Mouse (Mus musculus): ENCODE measurements around the gene Rnf151.

Rnf151 gene

DNA sequence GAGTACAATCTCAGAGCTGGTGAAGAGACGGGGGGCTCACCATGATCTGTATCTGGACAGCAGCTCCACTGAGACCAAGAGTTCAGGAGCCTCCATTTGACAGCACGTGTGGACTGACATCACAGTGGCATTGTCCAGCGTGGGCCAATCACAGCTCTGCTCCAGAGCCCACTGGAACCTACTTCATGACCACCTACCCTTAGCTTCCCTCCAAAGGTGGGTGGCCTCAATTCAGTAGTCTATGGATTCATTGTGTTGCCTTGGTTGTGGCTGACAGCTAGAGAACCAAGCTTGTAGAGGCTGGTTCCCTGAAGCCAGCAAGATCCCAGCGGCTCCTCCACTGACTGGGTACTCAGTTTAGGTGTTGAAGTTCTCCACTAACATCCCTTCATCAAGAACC, at the start of gene Rnf151, which contains the start of gene Rps2:
Gene Rnf151 (minus strand): TSS at position 121 of the 400 bp plus-strand sequence.
Gene Rps2 (plus strand): TSS at position 174 of the 400 bp plus-strand sequence.
- DNase-seq (ENCODE audit: low read depth, low spot score): no peak

DNA sequence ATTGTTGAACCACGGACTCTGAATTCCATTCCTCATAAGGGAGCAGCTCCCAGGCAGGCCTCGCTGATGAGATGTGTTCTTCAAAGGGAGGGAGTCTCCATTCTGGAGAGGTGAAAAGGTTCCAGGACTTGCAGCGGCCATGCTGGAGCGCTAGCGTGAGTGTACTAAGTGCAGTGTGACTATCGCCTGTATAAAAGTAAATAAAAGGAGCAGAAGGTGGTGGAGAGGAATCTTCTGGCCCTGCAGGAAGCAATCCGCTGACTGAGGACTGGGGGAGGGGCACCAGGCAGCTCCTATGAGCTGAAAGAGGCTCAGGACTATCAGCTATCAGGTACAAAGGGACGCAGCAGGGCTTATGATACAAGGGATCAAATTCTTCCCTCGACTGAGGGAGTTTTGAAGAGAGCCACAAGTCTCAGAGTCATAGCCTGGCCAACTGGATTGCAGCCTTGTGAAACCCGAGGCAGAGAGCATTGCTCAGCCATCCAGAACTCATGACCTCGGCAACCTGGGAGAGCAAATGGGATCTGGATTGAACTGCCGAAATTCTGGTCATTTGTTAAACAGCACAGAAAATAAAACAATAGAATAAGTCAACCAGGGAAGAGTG, 48.5 kb upstream of the Rnf151 start:
- DNase-seq (ENCODE audit: low read depth, low spot score): no peak

DNA sequence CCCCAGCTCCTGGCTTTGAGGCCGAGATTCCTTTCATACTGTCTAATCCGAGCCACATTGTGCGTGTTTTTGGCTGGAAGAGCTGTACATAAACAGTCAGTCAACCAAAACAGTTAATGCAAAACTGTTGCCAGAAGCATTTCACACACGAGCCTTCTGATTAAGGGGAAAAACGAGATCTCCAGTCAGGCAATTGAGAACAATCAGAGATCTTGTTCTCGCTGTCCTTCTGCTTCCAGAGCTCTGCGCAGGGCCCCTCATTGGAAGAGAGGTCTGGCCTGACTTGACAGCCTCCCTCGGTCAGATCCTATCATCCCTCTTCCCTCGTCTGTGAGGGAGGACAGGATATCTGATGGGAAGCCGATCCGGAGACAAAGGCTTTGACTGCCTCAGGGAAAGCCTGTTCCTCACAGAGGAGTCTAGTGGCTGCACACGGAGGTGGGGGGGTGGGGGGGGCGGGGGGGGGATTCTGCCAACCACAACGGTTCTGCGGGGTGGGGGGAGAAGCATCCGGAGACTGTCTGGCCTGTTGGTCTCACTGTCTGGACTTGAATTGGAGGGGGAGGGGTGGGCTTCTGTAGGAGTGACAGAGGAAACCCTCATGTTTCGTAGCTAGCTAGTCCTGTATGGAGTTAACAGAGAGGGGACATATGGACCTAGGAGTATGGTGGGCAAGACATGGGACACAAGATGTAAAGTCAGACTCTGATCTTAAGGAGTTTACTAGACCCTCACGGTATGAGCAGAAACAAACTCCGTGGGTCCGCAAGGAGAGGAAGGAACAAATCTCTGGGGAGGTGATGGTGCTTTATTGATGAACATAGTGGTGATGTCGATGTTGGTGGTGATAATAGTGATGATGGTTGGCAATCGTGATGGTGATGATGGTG, 47.4 kb upstream of the Rnf151 start:
- DNase-seq (ENCODE audit: low read depth, low spot score): no peak

DNA sequence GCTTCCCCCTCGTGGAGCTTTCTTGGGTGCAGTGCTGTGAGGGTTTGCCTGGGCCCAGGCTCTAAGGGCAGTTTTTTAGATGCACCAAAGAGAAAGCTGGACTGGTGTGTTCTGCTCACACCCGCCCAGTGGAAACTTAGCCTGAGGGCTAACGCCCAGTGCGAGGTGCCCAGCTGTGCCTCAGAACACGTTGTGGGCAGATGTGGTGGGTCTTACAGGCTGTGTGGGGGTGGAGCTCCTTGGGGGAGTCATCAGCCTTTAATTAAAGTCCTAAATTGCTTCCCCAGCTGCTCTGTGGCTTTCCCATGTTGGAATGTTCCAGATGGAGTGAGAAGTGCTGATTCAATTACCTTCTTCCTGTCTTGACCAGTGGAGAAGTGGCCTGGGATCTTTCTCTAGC, 43.3 kb upstream of the Rnf151 start:
- no peak for DNase-seq (ENCODE audit: low read depth, low spot score)

DNA sequence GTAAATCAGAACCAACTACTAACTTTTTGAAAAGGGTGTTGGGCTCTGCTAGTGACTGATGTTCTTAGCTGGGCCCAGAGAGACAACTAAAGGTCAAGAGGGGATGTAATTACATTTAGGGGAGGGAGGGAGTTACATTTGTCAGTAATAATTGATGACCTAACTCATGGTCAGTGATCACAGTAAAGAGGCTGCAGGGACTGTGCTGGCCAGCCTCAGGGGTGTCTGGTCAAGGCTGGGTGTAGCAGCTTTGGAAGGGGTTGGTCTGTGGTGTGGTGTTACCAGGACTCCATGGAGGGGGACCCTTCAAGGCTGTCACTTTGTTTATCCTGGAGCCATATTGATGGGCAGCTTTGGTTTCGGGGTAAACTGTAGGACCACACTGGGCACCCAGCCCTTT, 39.5 kb upstream of the Rnf151 start:
- DNase-seq (ENCODE audit: low read depth, low spot score): no peak

DNA sequence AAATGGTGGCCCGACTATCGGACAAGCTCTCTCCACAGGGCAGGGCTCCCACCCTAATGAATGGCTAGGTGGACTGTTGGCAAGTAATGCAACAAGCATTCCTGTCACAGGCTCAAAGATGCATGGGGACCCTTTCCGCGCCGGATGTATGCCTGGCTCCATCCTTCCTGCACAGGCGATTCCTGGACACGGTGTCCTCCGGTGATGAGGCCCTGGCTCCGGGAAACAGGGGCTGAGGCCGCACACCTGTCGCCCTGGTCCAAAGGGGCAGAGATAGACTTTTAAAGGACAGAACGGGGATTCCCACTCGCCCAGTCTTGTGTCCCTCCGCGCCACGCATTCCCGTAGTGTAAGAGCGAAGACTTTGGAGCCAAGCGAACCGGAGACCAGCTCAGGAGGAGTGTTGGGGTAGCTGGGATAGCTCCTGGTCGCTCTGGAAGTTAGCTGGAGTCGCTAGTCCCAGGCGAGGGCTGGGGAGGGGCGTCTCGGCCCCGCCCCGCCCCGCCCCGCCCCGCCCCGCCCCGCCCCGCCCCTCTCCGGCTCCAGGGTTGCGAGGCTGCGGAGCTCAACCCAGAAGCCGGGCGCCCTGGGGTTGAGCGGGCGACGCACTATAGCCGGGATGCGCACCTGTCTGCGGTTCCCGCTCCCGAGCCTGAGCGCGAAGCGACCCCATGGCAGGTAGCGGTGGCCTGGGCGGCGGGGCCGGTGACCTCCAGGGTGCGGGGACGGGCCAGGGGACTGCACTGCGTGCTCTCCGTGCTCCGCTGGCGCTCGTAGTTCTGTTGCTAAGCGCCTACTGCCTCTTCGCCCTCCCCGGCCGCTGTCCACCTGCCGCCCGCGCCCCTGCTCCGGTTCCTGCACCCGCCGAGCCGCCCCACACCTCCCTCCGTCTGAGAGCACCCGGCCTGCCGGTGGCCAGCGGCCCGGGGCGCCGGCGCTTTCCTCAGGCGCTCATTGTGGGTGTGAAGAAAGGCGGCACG, 34.8 kb upstream of the Rnf151 start, which contains the start of gene Hs3st6:
Gene Hs3st6 (plus strand): TSS at position 574 of the 980 bp plus-strand sequence.
- peak; percentile 56 for DNase-seq (ENCODE audit: low read depth, low spot score)

DNA sequence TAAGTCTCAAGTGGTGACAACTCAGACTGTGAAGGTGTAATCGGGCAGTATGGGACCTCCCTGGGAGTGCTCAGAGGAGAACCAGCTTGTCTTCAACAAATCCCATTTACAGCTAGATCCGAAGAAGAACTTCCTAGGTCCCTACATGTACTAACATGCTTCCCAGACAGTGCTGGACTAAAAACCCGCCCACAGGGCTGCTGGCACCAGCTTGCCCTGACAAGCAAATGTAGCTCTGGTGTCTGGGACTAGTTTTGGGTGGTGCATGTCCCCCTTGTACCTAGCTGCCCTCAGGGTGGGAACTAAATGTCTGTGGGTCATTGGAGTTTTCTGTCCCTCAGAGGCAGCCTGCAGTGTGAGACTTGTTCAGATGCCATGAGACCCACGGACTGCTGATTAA, 33.7 kb upstream of the Rnf151 start:
- DNase-seq (ENCODE audit: low read depth, low spot score): no peak

DNA sequence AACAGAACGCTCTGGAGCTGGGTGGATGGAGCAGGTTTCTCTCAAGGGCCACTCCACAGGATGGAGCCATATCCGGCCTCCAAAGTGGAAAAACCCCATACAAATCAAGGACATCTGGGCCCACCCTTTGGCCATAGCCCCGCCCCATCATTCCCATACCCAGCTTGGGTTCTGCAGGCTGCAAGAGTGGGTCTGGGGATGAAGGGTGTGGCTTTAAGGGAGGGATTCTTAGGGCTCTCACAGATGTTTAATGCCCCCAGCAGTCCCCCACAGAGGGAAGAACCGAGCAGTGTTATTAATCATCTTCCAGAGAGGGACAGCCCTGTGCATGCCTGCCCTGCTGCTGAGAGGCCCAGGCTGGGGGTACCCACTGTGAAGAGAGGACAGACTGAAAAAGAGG, 29.1 kb upstream of the Rnf151 start:
- no peak for DNase-seq (ENCODE audit: low read depth, low spot score)

DNA sequence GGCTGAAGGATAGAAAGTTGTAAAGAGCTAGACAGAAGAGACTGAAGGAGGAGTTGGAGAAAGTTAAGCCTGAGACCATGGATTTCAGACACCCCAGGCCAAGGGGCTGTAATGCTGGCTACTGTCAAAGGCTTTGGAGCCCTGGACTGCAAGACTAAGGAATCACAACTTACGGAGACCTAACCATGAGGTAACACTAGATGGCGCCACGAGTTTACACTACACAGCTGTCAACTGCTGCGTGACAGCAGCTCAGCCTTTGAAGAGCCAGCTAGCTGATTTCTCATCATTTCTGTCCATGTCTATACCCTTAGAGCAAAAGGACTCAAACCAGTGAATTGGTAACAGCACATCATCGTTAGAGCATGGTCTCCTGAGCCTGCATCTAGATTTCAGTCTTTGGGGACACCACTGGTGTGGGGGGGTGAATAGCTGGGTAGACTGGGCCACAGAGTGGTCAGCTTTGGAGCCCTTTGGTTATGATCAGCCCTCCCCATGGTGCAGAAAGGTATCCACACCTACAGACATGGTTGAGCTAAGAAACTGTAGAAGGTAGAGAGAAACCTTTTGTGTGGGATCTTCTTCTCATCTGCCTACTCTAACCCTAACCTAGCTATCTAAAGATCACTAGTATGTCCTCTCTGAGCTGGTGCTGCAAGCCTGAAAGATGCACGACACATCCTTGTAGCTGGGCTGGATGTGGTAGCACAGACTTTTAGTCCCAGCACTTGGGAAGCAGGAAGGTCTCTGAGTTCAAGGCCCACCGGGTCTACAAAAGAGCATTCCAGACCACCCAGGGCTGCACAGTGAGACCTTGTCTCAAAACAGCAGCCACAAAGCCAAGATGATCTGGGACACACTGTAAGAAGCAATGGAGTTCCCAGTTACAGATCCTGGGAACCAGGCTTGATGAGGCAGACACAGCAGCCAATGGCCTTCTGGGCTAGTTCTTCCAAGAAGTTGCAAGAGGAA, 27.9 kb upstream of the Rnf151 start:
- peak; percentile 86 for DNase-seq (ENCODE audit: low read depth, low spot score)

DNA sequence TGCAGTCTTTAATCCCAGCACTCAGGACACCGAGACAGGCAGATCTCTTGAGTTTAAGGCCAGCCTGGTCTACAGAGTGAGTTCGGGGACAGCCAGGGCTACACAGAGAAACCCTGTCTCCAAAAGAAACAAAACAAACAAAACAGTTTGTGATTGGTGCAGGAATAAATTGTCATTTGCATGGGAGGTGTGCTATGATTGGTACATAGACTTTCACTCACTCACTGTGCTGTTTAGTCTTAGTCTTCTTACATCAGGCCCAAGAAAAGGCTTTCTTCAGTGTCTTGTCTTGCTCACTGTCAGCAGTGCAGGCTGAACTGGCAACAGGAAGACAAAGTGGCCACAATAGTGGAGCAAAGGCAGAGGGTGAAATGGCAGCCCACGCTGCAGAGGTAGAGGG, 26.5 kb upstream of the Rnf151 start:
- DNase-seq (ENCODE audit: low read depth, low spot score): no peak

DNA sequence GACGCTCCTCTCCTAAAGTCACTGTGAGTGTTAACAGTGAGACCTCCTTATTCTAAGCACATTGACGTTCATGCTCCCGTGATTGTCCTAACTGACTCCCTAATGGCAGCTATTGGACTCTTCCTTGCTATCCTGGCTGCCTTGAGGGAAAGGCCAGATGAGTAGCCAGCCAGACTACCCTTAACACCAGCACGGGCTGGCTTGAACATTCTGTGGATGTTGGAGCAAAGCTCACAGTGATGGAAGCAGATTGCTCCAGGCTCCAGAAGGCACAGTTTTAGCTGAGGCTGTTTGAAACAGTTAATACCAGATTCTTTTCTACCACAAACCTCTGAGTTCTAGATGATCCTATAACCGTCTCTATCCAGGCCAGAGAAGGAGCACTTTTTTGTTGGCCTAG, 26.0 kb upstream of the Rnf151 start:
- DNase-seq (ENCODE audit: low read depth, low spot score): no peak

DNA sequence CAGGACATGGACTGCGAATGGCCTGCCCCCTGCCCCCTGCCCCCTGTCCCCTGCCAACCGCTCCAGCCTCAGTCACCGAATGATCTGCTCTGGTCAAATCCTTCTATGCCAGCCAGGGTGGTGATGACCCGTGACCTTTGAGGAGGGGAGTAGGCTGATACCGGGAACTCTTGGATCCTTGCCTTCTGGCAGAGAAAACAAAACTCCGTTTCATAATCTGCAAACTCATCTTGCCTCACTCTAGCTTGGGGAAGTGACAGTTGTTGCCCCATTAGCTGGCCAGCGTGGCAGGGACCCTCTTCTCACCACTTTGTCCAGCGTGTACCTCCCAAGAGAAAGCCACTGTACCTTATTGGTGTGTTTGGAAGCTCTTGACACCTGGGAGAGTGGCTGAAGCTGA, 24.4 kb upstream of the Rnf151 start:
- DNase-seq (ENCODE audit: low read depth, low spot score): no peak

DNA sequence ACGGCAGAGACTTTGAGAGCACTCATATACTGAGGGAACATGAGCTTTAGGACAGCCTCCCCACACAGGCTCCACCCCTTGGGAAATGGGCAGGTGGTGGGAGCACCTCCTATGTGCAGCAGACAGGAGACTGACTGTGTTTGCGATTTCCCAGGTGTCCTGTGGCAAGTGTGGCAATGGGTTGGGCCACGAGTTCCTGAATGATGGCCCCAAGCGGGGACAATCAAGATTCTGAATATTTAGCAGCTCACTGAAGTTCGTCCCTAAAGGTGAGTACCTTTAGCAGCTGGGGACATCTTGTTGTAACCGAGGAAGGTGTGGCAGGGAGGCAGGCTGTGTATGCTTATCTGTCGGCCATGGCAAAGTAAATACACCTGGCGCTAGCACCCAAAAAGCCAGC, 22.1 kb upstream of the Rnf151 start:
- no peak for DNase-seq (ENCODE audit: low read depth, low spot score)

DNA sequence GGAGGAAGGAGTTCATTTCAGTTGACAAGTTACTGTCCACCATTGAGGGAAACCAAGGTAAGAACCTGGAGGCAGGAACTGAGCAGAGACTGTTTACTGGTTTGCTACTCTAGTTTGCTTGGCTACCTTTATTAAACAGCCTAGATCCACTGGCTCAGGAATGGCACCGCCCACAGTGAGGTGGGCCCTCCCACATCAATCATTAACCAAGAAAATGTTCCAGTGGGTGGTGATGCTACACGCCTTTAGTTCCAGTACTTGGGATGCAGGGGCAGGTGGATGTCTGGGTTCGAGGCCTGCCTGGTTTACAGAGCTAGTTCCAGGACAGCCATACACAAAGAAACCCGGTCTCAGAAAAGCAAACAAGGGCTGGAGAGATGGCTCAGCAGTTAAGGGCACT, 20.4 kb upstream of the Rnf151 start:
- DNase-seq (ENCODE audit: low read depth, low spot score): no peak

DNA sequence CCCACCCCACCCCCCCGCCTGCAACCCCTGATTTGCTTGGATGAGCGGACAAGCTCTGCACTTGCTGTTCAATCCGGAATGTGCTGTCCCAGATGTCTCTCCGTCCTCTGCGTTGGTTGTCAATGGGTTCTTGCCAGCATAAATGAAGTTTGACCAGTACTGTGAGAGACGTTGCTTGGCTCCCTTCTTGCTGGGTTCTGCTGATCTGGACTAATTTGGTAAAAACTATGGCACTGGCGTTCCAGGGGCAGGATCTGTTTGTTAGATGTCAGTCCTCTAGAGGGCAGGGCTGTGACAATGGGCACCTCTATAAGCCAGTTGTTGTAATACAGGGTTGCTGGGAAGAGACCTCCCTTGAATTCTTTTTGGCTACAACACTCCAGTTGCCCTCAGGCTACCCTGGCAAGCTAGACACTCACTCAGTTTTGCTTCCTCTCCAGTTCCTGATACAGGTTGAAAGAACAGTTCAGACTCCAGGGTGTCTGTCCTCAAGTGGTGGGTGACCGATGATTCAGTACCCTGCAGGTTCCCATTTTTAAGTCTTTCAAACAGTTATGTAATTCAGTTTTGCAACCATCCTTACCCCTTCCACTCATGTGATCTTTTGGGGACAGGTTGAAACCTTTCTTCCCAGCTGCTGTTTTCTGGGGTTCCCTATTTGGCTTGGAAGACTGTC, 19.4 kb upstream of the Rnf151 start:
- DNase-seq (ENCODE audit: low read depth, low spot score): peak; percentile 59

DNA sequence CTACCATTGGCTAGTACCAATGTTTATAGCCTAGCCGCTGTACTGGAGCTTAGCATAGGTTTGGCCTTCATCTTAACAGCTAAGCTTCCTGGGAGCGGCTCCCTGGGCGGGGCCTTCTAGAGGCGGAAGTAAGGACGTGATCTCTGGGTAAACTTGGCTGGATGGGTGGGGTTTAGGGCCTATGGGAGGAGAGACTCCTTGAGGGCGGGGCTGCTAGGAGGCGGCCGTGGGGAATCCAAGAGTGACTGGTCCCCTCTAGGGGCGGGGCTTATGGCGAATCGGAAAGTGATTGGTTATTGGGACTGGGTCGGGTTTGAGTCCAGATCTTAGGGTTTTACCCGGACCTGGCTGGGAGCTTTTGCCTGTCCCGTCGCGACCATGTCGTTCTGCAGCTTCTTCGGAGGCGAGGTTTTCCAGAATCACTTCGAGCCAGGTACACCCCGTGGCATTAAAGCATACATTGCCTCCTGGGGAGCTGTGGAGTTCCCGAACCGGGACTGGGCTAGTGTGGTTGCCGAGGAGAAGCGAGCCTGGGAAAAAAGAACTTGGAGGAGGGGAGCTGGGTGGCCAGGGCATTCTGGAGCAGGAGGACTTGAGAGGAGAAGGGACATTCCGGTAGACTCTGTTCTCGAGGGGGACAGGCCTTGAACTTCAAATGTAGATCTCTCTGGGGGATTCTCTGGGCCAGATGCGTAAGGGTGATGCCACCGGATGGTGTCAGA, 18.6 kb upstream of the Rnf151 start, which contains the start of gene Msrb1:
Gene Msrb1 (plus strand): TSS at position 313 of the 722 bp plus-strand sequence.
- DNase-seq (ENCODE audit: low read depth, low spot score): peak; percentile 99

DNA sequence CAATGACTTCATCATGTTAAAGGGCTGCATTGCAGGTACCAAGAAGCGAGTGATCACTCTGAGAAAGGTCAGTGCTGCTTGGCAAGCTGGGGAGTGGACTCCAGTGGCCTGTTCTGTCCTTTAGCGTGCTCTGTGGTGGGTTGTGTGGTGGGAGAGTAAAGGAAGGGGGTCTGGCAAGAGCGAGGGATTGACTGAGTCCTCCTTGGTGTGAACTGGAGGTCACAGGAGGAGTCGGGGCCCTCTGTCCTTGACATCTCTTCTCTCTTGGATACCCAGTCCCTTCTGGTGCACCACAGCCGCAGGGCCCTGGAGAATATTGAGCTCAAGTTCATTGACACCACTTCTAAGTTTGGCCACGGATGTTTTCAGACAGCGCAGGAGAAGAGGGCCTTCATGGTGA, 17.6 kb upstream of the Rnf151 start:
- no peak for DNase-seq (ENCODE audit: low read depth, low spot score)

DNA sequence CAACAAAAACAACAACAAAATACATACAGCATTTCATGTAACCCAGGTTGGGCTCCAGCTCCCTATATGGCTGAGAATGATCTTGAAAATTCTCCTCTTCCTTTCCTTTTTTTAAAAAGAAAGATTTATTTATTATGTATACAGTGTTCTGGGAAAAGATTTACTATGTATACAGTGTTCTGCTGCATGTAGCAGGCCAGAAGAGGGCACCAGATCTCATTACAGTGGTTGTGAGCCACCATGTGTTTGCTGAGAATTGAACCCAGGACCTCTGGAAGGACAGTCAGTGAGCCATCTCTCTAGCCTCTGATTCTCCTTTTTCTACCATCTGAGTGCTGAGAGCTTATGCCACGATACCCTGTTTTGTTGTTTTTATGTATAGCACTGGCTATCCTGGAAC, 16.6 kb upstream of the Rnf151 start:
- peak; percentile 40 for DNase-seq (ENCODE audit: low read depth, low spot score)

DNA sequence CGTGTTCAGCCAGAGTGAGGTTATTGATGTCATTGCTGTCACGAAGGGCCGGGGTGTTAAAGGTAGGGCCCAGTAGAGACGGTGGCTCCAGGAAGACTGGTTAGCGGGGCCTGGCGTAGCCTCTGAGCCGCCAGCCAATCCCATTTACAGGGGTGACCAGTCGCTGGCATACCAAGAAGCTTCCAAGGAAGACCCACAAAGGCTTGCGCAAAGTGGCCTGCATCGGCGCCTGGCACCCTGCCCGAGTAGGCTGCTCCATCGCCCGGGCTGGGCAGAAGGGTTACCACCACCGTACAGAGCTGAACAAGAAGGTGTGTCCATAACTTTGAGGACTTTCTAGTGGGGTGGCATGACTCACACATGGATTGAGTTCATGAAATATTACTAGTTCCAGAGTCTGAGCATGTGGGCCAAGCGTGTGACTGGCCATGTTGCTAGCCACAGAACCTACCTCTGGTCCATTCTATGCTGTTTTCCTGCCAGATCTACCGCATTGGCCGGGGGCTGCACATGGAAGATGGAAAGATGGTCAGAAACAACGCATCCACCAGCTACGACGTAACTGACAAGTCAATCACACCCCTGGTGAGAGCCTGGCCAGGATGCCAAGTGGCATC, 15.7 kb upstream of the Rnf151 start:
- DNase-seq (ENCODE audit: low read depth, low spot score): no peak

All from A20 (cell line).